Mouse (Mus musculus) fat pad, adult 2 months (tissue): Measurements from ENCODE around the gene Rex1bd.

Source experiments
- DNase-seq: peaks from one replicate; pipeline ENCODE4 v3.0.0-alpha.2; 2011; ENCODE audit warnings: low read depth, low spot score; ENCODE audit errors: extremely low read depth

Gene Rex1bd

DNA sequence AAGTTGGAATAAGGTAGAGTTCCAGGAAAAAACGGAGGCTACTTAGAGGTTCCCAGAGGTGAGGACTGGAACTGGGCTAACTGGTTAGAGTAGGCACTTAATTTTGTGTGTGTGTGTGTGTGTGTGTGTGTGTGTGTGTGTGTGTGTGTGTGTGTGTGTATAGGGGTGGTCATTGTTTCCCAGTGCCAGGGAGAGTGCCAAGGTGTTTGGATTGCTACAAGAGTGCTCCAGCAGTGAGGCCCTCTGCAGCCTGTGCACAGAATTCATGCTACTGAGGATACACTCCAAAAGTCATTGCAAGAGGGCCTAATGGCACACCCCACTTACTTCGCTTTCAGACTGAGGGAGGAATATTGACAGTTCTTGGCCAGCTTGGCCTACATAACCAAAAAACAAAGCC lies 23.6 kb downstream of the Rex1bd start:
- no peak for DNase-seq

DNA sequence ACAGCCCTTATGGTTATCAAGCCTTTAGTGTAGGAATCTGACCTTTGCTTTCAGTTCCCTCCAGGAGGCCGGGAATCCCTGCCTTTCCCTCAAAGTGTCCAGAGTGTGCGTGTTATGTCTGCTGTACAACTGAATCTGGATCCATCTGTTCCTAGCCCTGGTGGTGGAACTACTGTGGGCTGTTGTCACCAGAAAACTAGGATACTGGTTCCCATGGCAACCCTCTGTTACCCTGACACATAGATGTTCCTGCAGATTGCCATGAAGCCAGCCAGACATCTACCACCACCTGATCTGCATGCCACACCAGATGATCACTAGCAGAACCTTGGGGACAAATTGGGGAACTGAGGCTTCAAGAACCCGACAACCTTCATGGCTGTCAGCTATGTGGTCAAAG lies 24.6 kb downstream of the Rex1bd start:
- no peak for DNase-seq

DNA sequence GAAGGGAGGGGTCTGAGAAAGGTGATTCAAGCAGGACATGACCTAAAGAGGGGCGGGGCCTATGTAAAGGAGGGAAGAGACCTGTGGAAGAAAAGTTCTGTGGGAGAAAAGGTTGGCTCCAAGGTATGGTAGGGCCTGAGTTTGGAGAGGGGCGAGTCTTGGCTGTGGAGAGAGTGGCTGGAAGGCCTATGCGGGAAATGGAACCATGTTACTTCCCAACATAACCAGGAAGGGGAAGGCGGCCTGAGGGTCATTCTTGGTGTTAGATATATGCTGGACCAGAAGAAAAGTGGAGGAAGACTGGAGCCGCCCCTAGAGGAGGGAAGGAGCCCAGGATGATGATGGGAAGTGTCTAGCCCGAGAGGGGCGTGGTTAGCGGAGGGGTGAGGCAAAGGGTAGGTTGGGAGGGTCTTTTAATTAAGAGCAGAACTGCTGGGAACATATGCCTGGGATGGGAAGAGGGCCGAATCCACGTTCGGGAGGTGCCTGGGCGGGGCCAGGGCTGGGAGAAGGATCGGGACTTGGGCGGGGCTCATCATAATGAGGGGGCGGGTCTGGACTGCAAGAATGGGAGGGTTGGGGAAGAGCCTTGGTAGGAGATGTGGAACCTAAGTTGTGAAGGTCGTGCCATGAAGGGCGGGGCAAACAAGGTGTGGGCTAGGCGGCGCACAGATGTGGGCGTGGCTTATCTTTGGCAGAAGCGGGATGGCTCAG lies 29.1 kb downstream of the Rex1bd start:
- DNase-seq, result no peak

DNA sequence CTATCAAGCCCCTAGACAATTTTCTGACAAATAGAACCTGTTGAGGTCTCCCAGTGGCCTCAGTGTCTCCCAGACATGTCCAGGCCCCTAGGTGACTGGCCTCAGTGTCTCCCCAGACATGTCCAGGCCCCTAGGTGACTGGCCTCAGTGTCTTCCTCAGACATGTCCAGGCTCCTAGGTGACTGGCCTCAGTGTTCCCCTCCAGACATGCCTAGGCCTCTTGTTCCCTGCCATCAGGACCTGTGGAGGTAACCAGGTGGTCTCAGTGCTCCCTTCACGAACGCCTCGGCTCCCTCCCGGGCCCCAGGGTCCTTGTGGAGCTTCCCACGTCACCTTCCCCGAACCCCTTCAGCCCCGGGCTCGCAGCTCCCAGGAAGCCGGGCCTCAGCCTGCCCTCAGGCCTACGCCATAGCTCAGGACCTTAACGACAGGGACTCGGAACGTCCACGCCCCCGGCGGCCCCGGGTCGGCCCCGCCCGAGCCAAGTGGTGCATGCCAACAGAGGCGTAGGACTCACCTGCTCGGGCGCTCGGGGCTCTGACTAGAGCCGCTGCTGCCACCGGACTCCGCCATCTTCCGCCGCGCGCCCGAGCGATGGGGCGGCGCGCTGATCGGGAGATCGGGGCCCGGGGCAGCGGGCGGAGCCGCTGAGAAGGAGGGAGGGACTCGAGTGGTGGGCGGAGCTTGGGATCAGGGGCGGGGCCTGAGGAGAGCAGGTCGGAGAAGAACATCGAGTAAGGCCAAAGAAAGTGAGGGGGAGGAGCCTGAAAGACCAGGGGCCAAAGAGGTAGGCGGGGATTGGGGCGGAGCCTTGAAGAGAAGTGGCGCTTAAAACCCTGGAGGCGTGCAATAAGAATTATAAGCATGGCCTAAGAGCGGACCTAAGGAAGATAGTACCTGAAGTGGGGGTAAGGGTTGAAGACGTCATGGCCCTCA lies 30.0 kb downstream of the Rex1bd start, which contains the start of gene Klhl26:
Gene Klhl26 (minus strand): TSS at position 636 of the 936 bp plus-strand sequence.
- peak; percentile 82 for DNase-seq

DNA sequence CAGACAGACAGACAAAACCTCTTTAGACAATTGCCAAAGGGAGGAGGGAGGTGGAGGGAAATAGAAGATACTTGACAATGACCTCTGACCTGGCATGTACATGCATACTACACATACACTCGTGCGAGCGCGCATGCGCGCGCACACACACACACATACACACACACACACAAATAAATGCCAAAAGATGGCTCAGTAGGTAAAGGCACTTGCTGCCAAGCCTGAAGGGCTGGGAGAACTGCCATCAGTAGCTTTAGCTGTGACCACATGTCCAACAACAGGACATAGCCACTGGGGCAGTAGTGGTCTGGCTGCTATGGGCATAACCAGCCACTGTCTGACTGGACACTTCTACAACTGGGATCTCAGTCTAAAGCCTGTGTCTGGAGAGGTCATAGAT lies 34.7 kb downstream of the Rex1bd start:
- no peak for DNase-seq

- DNase-seq, result no peak
These were observed 36.6 kb downstream of the Rex1bd start for GRCm38 (mm10) chr8:70469938-70470337.

- DNase-seq, result no peak
These were observed 37.1 kb downstream of the Rex1bd start for GRCm38 (mm10) chr8:70469295-70469916.

DNA sequence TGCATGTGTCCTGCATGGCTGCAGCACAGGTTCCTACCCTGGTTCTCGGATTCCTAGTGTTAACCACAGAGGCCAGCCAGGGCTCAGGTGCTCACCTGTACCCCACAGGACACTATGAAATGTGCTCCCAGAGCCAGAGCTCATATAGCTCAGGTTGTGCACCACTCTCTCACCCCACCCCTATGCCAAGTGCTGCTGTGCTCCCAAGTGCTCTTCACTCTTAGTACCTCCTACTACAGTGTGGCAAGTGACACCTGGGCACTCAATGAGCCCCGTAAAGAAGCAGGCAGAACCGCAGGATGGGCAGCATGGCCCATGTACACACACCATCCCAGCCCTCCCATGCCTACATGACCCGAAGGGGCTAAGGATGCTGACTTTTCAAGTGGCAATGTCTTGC lies 37.8 kb downstream of the Rex1bd start:
- DNase-seq, result no peak

- DNase-seq, result no peak
These were observed 38.6 kb downstream of the Rex1bd start for GRCm38 (mm10) chr8:70467907-70468306.

DNA sequence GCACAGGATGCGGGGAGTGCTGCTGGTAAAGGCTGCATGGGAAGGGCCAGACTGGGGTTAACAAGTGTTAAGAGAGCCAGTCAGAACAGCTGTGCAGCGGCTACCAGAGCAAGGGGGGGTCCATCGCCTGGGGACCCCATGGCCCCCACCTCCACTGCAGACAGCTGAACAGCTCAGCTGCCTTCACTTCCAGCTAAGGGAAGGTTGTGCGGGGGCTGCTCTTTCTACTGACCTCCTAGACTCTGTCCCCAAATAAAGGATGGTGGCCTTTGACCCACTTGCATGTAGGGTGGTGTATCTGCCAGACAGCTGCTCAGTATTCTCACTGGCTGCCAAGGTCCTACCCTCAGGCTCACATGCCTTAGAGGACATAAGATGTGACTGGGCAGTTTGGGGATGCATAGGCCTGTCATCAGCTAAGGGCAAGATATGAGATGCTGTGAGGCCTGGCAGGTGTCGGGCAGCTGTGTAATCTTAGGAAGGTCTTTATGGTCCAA lies 39.3 kb downstream of the Rex1bd start:
- DNase-seq, result no peak

GRCm38 (mm10) chr8:70466771-70467170 lies 39.8 kb downstream of the Rex1bd start:
- DNase-seq, result no peak

DNA sequence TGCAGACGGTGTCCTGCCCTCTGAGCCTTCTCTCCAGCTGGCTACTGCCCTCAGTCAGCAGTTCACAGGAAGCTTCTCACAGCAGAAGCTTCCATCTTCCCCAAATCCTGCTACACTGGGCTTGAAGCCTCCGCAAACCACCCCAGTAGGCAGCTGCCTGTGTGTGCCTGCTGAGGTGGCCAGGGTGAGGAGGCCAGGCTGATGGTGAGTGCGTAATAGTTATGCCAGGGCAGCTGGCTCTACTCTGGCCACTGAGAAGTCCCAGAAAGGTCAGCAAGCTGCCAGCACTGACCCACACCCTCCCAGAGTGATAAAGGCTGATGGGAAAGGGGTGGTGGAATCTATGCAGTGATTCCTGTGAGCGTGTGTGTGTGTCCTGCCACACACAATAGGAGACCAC lies 40.2 kb downstream of the Rex1bd start:
- no peak for DNase-seq

DNA sequence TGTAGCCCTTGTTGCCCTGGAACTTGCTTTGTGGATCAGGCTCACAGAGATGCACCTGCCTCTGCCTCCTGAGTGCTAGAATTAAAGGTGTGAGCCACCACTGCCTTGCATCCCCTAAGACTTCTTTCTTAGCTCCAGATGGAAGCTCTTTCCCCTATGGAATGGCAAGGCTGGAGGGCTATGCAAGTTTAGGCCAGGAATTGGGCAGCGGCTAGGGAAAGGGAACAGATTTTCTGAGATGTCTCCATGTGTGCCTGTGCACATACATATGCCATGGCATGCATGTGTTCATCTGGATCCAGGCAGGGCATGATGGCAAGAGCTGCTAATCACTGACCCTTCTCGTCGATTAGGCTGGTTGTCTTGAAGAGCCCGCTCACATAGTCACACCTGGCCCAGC lies 40.9 kb downstream of the Rex1bd start:
- no peak for DNase-seq

- DNase-seq, result no peak
These were observed 42.4 kb downstream of the Rex1bd start for GRCm38 (mm10) chr8:70464162-70464561.

- DNase-seq, result no peak
These were observed 43.2 kb downstream of the Rex1bd start for GRCm38 (mm10) chr8:70463306-70463705.

DNA sequence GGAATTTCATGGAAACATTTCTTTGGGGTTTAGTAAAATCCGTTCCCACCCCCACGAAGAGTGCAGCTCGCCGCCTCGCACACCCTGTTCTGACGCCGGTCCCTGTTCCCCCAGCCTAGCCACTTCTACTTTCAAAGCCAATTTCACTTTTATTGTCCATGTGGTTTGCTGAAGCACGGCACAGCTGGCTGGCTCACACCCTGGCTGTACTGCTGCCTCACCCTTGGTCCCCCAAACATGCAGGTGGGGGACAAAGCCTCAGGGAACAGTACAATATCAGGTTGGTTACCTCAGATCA lies 44.1 kb downstream of the Rex1bd start:
- DNase-seq, result no peak

DNA sequence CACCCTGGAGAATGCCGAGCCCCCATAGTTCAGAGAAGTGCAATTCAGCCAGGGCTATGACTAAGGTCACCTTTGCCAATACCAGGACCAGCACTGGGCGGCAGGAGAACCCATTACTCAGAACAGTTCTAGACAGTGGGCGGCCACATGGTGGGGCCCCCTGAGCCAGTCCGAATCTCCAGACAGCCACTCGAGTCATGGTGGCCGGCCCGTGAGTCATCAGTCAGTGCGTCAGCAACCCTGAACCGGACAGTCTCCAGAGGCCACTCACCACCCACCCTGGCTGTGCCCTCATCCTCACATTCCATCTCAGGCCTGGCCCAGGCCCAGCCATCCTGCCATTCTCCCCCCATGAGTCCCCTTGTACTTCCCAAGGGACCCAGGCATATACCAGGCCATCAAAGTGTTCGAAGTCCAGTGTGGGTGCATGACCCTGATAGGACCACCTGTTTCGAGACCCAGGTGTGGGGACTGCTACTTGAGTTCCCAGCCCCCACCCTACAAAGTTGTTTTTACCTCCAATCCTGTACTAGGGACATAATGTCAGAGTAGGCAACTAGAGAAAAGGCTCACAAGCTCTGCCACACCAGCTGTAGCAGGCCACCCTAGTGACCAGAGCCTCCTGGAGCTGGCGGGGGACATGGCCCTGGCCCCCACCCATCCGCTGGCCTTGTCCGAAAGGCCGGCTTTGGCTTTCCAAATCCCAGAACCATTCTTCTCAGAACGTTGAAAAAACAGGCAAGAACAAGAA lies 44.6 kb downstream of the Rex1bd start:
- no peak for DNase-seq

DNA sequence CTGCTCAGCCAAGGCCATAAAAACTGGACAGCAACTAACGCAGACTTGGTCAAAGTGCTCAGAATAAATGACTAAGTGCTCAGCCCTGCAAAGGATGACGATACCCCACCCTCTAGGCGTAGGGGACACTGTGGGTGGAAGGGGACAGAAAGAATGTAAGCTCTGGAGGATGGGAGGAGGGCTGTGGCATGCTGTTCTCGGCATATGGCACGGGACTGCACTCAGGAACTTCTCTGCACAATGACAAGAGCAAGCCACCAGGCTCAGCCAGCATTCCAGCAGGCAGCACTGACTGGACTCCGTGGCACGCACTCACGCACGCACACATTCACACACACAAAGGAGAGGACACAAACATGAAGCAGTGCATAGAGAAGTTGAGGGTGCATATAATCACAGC lies 45.9 kb downstream of the Rex1bd start:
- DNase-seq, result no peak

DNA sequence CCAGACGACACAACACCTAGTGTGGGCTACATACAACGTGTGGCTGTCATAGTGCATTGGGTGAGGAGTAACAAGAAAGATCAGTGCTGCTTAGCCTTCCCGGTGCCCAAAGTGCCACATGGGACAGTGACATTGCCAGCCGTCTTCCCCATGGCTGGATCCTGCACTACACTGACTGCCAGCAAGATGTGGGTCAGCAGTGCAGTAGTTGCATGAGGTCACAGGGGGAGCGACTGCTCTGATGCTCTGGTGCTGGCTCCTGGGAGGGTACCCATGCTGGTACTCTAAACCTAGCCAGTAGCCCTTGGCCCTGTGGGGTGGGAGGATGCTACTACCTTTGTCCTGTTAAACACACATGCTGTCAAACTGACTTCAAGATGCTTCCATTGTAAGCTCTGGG lies 46.4 kb downstream of the Rex1bd start:
- no peak for DNase-seq

GRCm38 (mm10) chr8:70459636-70460035 lies 46.9 kb downstream of the Rex1bd start:
- no peak for DNase-seq

GRCm38 (mm10) chr8:70458462-70458861 lies 48.1 kb downstream of the Rex1bd start:
- DNase-seq, result no peak
